Mouse (Mus musculus) bone marrow, adult 2 months (tissue): ENCODE measurements at regions not wholly inside any gene's neighbourhood (a gene's known extent, or its start where the extent isn't known, plus 50 kb on each side); places are given as distances from the start of the nearest gene placed in this dataset.

Experiments
- H3K27ac ChIP-seq: fragments of 200-500 bp; 2 replicates; pipeline ENCODE4 v1.5.1; 2012; ENCODE audit warnings: low read depth, mild to moderate bottlenecking, control low read depth, inconsistent platforms, low read length; ENCODE audit not compliant: control insufficient read depth, poor library complexity, insufficient read depth
- H3K4me1 ChIP-seq: fragments of 200-500 bp; 2 replicates; pipeline ENCODE4 v1.6.1; 2011; ENCODE audit warnings: low read length; ENCODE audit not compliant: control insufficient read depth, insufficient read depth
- H3K4me3 ChIP-seq: fragments of 200-500 bp; replicated peaks from 2 replicates; pipeline ENCODE3; 2011; ENCODE audit warnings: mild to moderate bottlenecking, low read depth, low read length, control low read depth; ENCODE audit not compliant: control insufficient read depth
- CTCF ChIP-seq: fragments of 200-500 bp; IDR thresholded peaks from 2 replicates; pipeline ENCODE4 v1.5.1; 2011; ENCODE audit warnings: low read length, control low read depth; ENCODE audit not compliant: control insufficient read depth, insufficient read depth
- POLR2A ChIP-seq: fragments of 200-500 bp; IDR thresholded peaks from 2 replicates; pipeline ENCODE4 v1.6.1; 2011; ENCODE audit warnings: low read depth, mild to moderate bottlenecking, control low read depth, low read length, borderline replicate concordance; ENCODE audit not compliant: control insufficient read depth
- WGBS: fragments of 180-500 bp; shearing (Covaris S2); methylation state at CpG from one replicate; pipeline ENCODE4 v1.1.7; 2018; 5-methylcytosine and 5-hydroxymethylcytosine counted together

GRCm38 (mm10) chr3:61064720-61065119, 62.1 kb downstream of the P2ry1 start:
- TF ChIP-seq POLR2A = no peak
- Histone ChIP-seq H3K4me3 (no peak overlapping the region), H3K27ac (no peak overlapping the region), H3K4me1 (no peaks in the 10 kb centered on the region)
- 28% methylated on average over 1 of the region's 1 CpGs for WGBS

DNA sequence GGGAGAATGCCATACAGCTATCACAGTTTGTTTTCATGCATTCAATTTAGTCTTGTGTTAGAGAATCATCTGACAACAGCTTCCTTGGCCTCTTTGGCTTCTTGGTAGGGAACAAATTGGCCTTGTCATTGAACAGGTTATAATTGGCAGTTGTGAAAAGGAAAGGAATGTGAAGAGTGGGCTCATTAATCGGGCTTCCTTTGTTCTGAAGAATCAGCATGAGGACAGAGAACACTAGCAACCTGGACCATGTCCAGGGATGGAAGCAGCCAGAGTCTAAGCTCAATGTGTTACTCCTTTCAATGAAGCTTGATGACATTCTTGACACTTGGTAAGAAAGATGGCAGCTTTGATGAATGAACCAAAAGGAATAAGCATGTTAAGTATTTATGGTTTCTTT, 64.5 kb downstream of the P2ry1 start:
- WGBS = 92% methylated on average over 1 of the region's 1 CpGs
- no peak for TF ChIP-seq CTCF
- TF ChIP-seq POLR2A = no peak
- H3K27ac ChIP-seq = no peak overlapping the region
- H3K4me1 ChIP-seq = no peaks in the 10 kb centered on the region
- no peak overlapping the region for H3K4me3 ChIP-seq

DNA sequence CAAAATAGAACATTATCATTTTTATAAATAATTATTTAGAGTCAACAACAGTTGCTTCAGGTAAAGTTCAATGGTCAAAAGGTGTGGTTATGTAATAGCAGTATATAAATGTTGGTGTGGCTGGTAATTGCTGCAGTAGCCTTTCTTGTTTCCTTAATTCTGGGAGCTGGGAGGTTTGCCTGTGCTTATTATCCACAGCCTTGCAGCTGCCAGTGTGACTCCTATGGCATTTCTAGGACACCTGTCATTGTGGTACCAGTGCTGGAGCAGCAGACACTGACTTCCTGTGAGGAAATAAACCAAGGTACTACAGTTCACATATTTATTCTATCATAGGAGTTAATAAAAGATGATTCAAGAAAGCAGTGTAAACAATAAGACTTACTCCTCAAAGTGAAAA, 65.6 kb downstream of the P2ry1 start:
- no peaks in the 10 kb centered on the region for H3K4me1 ChIP-seq
- H3K27ac ChIP-seq = no peak overlapping the region
- no peak for TF ChIP-seq POLR2A
- TF ChIP-seq CTCF = no peak
- H3K4me3 ChIP-seq = no peak overlapping the region

GRCm38 (mm10) chr3:61071041-61071440, 68.4 kb downstream of the P2ry1 start:
- WGBS = 74% methylated on average over 1 of the region's 1 CpGs
- no peak overlapping the region for H3K4me3 ChIP-seq
- TF ChIP-seq POLR2A = no peak
- no peak for TF ChIP-seq CTCF
- H3K4me1 ChIP-seq = peaks cover 1% of the 10 kb centered on the region; the same call in 1 of the 2 replicates
- H3K27ac ChIP-seq = no peak overlapping the region

GRCm38 (mm10) chr3:61072330-61072729, 69.7 kb downstream of the P2ry1 start:
- H3K27ac ChIP-seq = no peak overlapping the region
- no peak overlapping the region for H3K4me3 ChIP-seq
- H3K4me1 ChIP-seq = peaks cover 1% of the 10 kb centered on the region; the same call in 1 of the 2 replicates
- WGBS = 48% methylated on average over 1 of the region's 1 CpGs
- TF ChIP-seq CTCF (no peak), POLR2A (no peak)

DNA sequence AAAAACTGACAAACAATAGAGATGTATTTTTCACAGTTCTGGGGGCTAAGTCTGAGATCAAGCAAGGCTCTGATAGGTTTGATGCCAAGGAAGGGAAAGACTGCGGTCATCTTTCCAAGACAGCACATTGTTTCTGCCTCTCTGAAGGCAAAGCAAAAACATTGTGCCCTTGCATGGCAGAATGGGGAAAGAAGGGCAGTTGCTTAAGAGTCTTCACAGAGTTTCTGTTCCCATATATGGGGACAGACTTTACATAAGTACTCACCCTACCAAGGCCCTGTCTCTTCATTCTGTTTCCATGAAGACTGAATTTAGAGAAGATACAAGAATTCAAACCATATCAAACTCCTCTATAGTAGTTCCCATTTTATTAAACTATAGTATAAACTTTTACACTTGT, 70.5 kb downstream of the P2ry1 start:
- 87% methylated on average over 1 of the region's 1 CpGs for WGBS
- no peak overlapping the region for H3K27ac ChIP-seq

DNA sequence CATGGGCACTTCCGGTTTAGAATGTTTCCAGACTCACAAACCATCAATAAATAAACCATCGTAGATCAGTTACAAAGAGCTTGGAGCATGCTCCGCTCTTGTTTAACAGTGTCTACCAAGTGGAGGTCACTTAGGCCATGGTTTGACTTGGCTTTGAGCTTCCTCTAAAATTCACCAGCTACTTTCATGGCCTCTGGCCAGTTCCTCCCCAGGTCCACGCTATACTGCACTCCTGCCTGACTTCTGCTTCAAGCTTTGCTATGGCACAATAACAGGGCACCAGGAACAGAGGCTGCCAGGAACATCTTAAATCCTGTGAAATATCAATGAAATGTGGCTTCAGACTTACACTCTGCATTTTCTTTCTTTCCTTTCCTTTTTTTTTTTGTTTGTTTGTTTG, 71.2 kb downstream of the P2ry1 start:
- WGBS = 82% methylated on average over 4 of the region's 4 CpGs
- peaks cover 1% of the 10 kb centered on the region; the same call in 1 of the 2 replicates for H3K4me1 ChIP-seq
- no peak for TF ChIP-seq POLR2A
- no peak for TF ChIP-seq CTCF
- H3K27ac ChIP-seq = no peak overlapping the region
- no peak overlapping the region for H3K4me3 ChIP-seq

More for the DNA sequence above, 70.5 kb downstream of the P2ry1 start:
- no peak overlapping the region for H3K4me3 ChIP-seq
- TF ChIP-seq CTCF (no peak), POLR2A (no peak)
- peaks cover 1% of the 10 kb centered on the region; the same call in 1 of the 2 replicates for H3K4me1 ChIP-seq

DNA sequence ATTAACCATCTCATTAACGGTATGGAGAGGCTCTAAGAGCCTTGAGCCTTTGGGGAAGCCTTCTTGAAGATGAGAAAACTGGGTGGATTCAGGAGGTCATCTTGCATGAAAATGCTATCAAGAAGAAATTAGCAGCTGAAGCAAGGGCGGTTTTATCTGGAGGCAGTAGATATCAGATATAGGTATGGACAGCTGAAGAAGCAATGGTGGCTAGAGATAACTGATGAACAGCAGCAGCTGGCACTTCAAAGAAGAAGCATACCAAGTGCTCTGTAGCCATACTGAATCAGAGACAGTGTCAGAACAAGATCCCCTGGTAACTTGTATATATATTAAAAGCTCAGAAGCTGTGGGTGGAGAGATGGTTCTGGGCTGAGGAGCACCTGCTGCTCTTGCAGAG, 73.2 kb downstream of the P2ry1 start:
- Histone ChIP-seq H3K4me3 (no peak overlapping the region), H3K4me1 (peaks cover 1% of the 10 kb centered on the region; the same call in 1 of the 2 replicates), H3K27ac (no peak overlapping the region)
- 56% methylated on average over 2 of the region's 2 CpGs for WGBS
- no peak for TF ChIP-seq POLR2A
- TF ChIP-seq CTCF = no peak

DNA sequence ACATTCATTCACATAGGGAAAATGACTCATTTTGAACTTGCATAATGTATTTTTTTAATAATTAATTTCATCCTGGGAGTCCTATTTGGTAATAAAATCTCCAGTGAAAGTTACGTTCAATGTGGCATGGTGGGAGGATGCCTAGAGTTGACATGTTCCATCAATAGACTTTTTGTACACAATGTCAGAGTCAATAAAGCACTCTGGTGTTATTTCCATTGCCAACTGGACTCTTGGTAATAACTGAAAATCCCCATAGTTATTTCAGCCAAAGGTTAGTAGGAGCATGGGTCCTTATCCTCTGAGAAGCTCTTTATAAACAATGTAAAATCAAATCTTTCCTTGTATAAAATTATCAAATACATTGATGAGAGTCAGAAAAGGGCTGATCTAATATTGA, 87.3 kb downstream of the P2ry1 start:
- H3K4me1 ChIP-seq = no peaks in the 10 kb centered on the region
- WGBS = 90% methylated on average over 1 of the region's 1 CpGs

More for the DNA sequence above, 87.3 kb downstream of the P2ry1 start:
- Histone ChIP-seq H3K27ac (no peak overlapping the region), H3K4me3 (no peak overlapping the region)
- no peak for TF ChIP-seq CTCF
- no peak for TF ChIP-seq POLR2A
